Mouse (Mus musculus): ENCODE data around the gene Med12l. TPM values are rescaled to one million over a fixed set of nuclear protein-coding genes. Genes with fewer than 3 reads are reported as not detected.

Gene Med12l
- polyA plus RNA-seq, 1 experiment, result 11.7 TPM

- no peaks in the 10 kb centered on the region for H3K9me3 ChIP-seq (replicated peaks; ENCODE audit: control insufficient read depth, insufficient read depth, low read length, poor library complexity, severe bottlenecking)
- peaks cover 5% of the 10 kb centered on the region for H3K4me1 ChIP-seq (ENCODE audit: control insufficient read depth, insufficient read depth, low read length)
- TF ChIP-seq POLR2A (IDR thresholded peaks at IDR 0.05; ENCODE audit: insufficient read depth, low read length) (no peak), CTCF (IDR thresholded peaks at IDR 0.05; ENCODE audit: low read depth, low read length) (no peak), EP300 (IDR thresholded peaks at IDR 0.05; ENCODE audit: insufficient read depth, low read depth, low read length) (no peak)
- H3K27me3 ChIP-seq (ENCODE audit: control insufficient read depth, insufficient read depth, low read length, poor library complexity, severe bottlenecking), result no peaks in the 10 kb centered on the region
- no peak overlapping the region for H3K9ac ChIP-seq (ENCODE audit: low read depth, poor library complexity, severe bottlenecking)
- H3K36me3 ChIP-seq (ENCODE audit: control insufficient read depth, insufficient read depth, low read length, poor library complexity, severe bottlenecking), result no peaks in the 10 kb centered on the region
- no peak overlapping the region for H3K27ac ChIP-seq (ENCODE audit: insufficient read depth, low read length)
- no peak overlapping the region for H3K4me3 ChIP-seq (ENCODE audit: low read depth, low read length)
These were observed 10.2 kb downstream of the Med12l start for GRCm38 (mm10) chr3:59015698-59016412.

GRCm38 (mm10) chr3:59016501-59016900, 10.9 kb downstream of the Med12l start:
- Histone ChIP-seq H3K9ac (ENCODE audit: low read depth, poor library complexity, severe bottlenecking) (no peak overlapping the region), H3K27ac (ENCODE audit: insufficient read depth, low read length) (no peak overlapping the region), H3K4me3 (ENCODE audit: low read depth, low read length) (no peak overlapping the region), H3K36me3 (ENCODE audit: control insufficient read depth, insufficient read depth, low read length, poor library complexity, severe bottlenecking) (no peaks in the 10 kb centered on the region), H3K27me3 (ENCODE audit: control insufficient read depth, insufficient read depth, low read length, poor library complexity, severe bottlenecking) (no peaks in the 10 kb centered on the region), H3K4me1 (ENCODE audit: control insufficient read depth, insufficient read depth, low read length) (peaks cover 3% of the 10 kb centered on the region), H3K9me3 (replicated peaks; ENCODE audit: control insufficient read depth, insufficient read depth, low read length, poor library complexity, severe bottlenecking) (no peaks in the 10 kb centered on the region)
- no peak for TF ChIP-seq POLR2A (IDR thresholded peaks at IDR 0.05; ENCODE audit: insufficient read depth, low read length)
- no peak for TF ChIP-seq EP300 (IDR thresholded peaks at IDR 0.05; ENCODE audit: insufficient read depth, low read depth, low read length)
- no peak for TF ChIP-seq CTCF (IDR thresholded peaks at IDR 0.05; ENCODE audit: low read depth, low read length)

DNA sequence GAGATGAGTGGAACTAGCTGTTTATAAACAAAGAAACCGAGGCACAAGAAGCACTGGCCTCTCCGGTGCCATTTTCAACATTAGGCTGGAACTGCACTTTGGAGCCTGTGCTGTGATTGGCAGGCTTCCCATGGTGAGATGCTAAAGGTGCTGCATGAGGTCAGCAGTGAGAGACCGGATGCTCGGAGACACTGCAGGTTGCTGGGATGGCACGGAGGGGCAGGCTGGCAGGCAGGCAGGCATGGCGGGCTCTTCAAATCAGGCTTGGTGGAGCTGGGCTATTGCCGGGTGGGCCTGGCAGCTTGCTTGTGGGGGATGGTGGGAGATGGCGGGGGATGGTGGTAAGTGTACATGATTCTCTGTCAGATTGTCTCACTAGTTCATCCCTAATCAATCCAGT, 15.6 kb downstream of the Med12l start:
- H3K36me3 ChIP-seq (ENCODE audit: control insufficient read depth, insufficient read depth, low read length, poor library complexity, severe bottlenecking), result no peaks in the 10 kb centered on the region
- H3K9ac ChIP-seq (ENCODE audit: low read depth, poor library complexity, severe bottlenecking), result no peak overlapping the region
- no peak overlapping the region for H3K27ac ChIP-seq (ENCODE audit: insufficient read depth, low read length)
- no peaks in the 10 kb centered on the region for H3K4me1 ChIP-seq (ENCODE audit: control insufficient read depth, insufficient read depth, low read length)
- no peaks in the 10 kb centered on the region for H3K9me3 ChIP-seq (replicated peaks; ENCODE audit: control insufficient read depth, insufficient read depth, low read length, poor library complexity, severe bottlenecking)
- H3K4me3 ChIP-seq (ENCODE audit: low read depth, low read length), result no peak overlapping the region
- H3K27me3 ChIP-seq (ENCODE audit: control insufficient read depth, insufficient read depth, low read length, poor library complexity, severe bottlenecking), result no peaks in the 10 kb centered on the region
- TF ChIP-seq CTCF (IDR thresholded peaks at IDR 0.05; ENCODE audit: low read depth, low read length) (no peak), EP300 (IDR thresholded peaks at IDR 0.05; ENCODE audit: insufficient read depth, low read depth, low read length) (no peak), POLR2A (IDR thresholded peaks at IDR 0.05; ENCODE audit: insufficient read depth, low read length) (no peak)

GRCm38 (mm10) chr3:59022251-59022650, 16.6 kb downstream of the Med12l start:
- no peak for TF ChIP-seq EP300 (IDR thresholded peaks at IDR 0.05; ENCODE audit: insufficient read depth, low read depth, low read length)
- TF ChIP-seq CTCF (IDR thresholded peaks at IDR 0.05; ENCODE audit: low read depth, low read length), result no peak
- no peak for TF ChIP-seq POLR2A (IDR thresholded peaks at IDR 0.05; ENCODE audit: insufficient read depth, low read length)

DNA sequence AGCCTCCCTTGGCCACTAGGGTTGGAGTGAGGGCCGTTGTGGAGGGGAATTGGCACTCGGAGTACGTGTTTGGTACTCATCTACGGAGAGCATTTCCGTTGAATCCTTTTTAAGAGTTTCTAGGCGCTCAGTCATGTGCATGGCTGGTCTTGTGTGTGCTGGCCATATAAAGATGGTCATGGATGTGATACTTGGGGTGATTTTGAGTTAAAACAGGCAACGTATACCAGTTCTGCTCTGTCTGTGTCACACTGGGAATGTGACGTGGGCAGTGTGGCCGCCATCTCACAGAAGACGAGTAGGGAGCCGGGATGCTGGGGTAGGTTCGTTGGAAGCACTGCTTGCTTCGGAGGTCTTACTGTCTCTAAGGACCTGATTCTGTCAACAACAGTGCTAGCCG, 17.3 kb downstream of the Med12l start:
- Histone ChIP-seq H3K9me3 (replicated peaks; ENCODE audit: control insufficient read depth, insufficient read depth, low read length, poor library complexity, severe bottlenecking) (no peaks in the 10 kb centered on the region), H3K36me3 (ENCODE audit: control insufficient read depth, insufficient read depth, low read length, poor library complexity, severe bottlenecking) (no peaks in the 10 kb centered on the region), H3K9ac (ENCODE audit: low read depth, poor library complexity, severe bottlenecking) (no peak overlapping the region), H3K27ac (ENCODE audit: insufficient read depth, low read length) (no peak overlapping the region), H3K27me3 (ENCODE audit: control insufficient read depth, insufficient read depth, low read length, poor library complexity, severe bottlenecking) (no peaks in the 10 kb centered on the region), H3K4me1 (ENCODE audit: control insufficient read depth, insufficient read depth, low read length) (no peaks in the 10 kb centered on the region), H3K4me3 (ENCODE audit: low read depth, low read length) (no peak overlapping the region)
- no peak for TF ChIP-seq EP300 (IDR thresholded peaks at IDR 0.05; ENCODE audit: insufficient read depth, low read depth, low read length)
- TF ChIP-seq POLR2A (IDR thresholded peaks at IDR 0.05; ENCODE audit: insufficient read depth, low read length), result no peak
- no peak for TF ChIP-seq CTCF (IDR thresholded peaks at IDR 0.05; ENCODE audit: low read depth, low read length)

More at GRCm38 (mm10) chr3:59022251-59022650, 16.6 kb downstream of the Med12l start:
- Histone ChIP-seq H3K36me3 (ENCODE audit: control insufficient read depth, insufficient read depth, low read length, poor library complexity, severe bottlenecking) (no peaks in the 10 kb centered on the region), H3K4me1 (ENCODE audit: control insufficient read depth, insufficient read depth, low read length) (no peaks in the 10 kb centered on the region), H3K27ac (ENCODE audit: insufficient read depth, low read length) (no peak overlapping the region), H3K9me3 (replicated peaks; ENCODE audit: control insufficient read depth, insufficient read depth, low read length, poor library complexity, severe bottlenecking) (no peaks in the 10 kb centered on the region), H3K4me3 (ENCODE audit: low read depth, low read length) (no peak overlapping the region), H3K9ac (ENCODE audit: low read depth, poor library complexity, severe bottlenecking) (no peak overlapping the region), H3K27me3 (ENCODE audit: control insufficient read depth, insufficient read depth, low read length, poor library complexity, severe bottlenecking) (no peaks in the 10 kb centered on the region)

DNA sequence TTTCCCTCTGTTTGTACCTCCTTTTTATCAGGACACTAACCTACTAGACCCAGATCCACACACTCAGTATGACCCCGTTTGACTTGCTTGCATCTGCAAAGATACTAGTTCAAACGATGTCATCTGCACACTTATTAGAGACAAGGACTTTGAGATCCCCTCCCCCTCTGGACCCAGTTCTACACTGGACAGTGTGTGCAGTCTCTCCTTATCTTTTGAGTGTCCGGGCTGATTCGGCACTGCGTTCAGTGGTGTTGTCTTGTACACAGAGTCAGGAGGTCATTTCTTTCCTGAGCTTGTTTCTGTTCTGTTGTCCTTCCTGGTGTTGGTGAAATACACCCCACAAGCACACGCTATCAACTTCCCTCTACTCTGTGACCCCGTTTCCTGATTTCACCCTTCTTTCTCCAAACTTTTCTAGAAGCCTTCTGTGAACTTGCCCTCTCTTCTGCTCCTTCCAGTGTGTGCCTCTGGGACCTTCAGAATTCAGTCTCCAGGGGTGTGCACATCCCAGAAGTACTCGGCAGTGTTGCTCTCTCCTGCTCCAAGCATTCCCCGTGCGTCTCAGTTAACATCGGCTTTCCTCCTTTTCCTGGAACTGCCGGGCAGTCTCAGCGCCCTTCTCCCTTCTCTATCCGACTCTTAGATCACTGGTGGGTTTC, 19.0 kb downstream of the Med12l start:
- TF ChIP-seq EP300 (IDR thresholded peaks at IDR 0.05; ENCODE audit: insufficient read depth, low read depth, low read length) (no peak), CTCF (IDR thresholded peaks at IDR 0.05; ENCODE audit: low read depth, low read length) (no peak)
- H3K36me3 ChIP-seq (ENCODE audit: control insufficient read depth, insufficient read depth, low read length, poor library complexity, severe bottlenecking), result no peaks in the 10 kb centered on the region
- H3K4me3 ChIP-seq (ENCODE audit: low read depth, low read length), result no peak overlapping the region
- no peaks in the 10 kb centered on the region for H3K27me3 ChIP-seq (ENCODE audit: control insufficient read depth, insufficient read depth, low read length, poor library complexity, severe bottlenecking)
- no peak overlapping the region for H3K27ac ChIP-seq (ENCODE audit: insufficient read depth, low read length)
- H3K9ac ChIP-seq (ENCODE audit: low read depth, poor library complexity, severe bottlenecking), result no peak overlapping the region
- H3K4me1 ChIP-seq (ENCODE audit: control insufficient read depth, insufficient read depth, low read length), result no peaks in the 10 kb centered on the region
- H3K9me3 ChIP-seq (replicated peaks; ENCODE audit: control insufficient read depth, insufficient read depth, low read length, poor library complexity, severe bottlenecking), result no peaks in the 10 kb centered on the region
